Mouse (Mus musculus): ENCODE data around the gene Ufm1. TPM values are rescaled to one million over a fixed set of nuclear protein-coding genes. Genes with fewer than 3 reads are reported as not detected.

The Ufm1 gene
- polyA plus RNA-seq, 1 experiment from 2014 or later: 82.5 TPM

DNA sequence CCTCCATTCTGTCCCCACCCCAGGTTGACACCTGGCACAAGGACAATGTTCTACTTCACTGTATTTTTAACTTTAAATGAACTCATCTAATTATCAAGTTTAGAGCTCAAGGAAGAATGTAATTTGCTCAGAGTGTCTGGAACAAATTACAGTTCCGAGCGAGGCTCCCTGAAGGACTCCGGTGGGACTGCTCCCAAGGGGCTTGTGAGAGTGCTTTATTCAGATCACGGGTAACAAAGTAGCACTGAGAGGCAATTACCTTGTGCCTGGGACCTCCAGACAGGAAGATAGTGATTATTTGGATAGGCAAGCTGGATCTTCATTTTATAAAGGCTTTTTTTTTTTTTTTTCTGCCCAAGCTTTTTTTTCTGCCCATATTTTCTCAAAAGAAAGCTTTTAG is 15.9 kb downstream of the Ufm1 start:
- Histone ChIP-seq H3K9me3 (ENCODE audit: control insufficient read depth, low read length) (no peaks in the 10 kb centered on the region), H3K4me1 (replicated peaks; ENCODE audit: control insufficient read depth, insufficient read depth, low read length) (no peaks in the 10 kb centered on the region), H3K36me3 (replicated peaks; ENCODE audit: control insufficient read depth, insufficient read depth) (no peaks in the 10 kb centered on the region), H3K4me3 (replicated peaks; ENCODE audit: low read length) (no peak overlapping the region), H3K27ac (no peak overlapping the region), H3K4me2 (replicated peaks) (no peak overlapping the region), H3K9ac (no peak overlapping the region), H3K27me3 (ENCODE audit: control insufficient read depth, insufficient read depth, low read length) (no peaks in the 10 kb centered on the region)
- DNase-seq (ENCODE audit: low spot score) (no peak), ATAC-seq (ENCODE audit: low FRiP score) (no peak)
- WGBS: 64% methylated on average over 4 of the region's 4 CpGs

DNA sequence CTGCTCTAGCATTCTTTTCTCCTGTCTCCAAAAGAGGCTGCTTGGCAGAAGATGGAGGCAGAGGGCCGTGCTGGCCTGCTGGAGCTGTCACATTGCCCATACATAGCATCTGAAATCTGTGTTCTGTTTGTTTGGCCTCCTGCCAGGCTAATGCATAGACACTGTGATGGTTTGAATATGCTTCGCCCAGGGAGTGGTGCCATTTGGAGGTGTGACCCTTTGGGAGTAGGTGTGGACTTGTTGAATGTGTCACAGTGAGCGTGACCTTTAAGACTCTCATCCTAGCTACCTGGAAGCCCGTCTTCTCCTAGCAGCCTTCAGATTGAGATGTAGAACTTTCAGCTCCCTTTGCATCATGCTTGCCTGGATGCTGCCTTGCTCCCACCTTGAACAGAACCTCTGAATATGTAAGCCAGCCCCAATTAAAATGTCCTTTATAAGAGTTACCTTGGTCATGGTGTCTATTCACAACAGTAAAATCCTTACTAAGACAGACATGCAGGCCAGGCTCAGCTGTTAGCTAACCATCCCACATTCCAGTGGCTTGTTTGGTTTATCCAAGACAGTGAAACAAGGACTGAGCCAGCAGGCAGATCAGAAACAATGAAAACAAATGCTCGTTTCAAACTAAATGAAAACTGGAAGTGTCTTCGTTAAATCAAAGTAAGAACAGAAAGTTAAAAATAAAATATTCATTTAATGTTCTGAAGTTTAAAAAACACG is 17.3 kb downstream of the Ufm1 start:
- H3K9ac ChIP-seq: no peak overlapping the region
- H3K36me3 ChIP-seq (replicated peaks; ENCODE audit: control insufficient read depth, insufficient read depth): no peaks in the 10 kb centered on the region
- DNase-seq (ENCODE audit: low spot score) (no peak), ATAC-seq (ENCODE audit: low FRiP score) (no peak)
- WGBS: 78% methylated on average over 7 of the region's 7 CpGs
- no peaks in the 10 kb centered on the region for H3K4me1 ChIP-seq (replicated peaks; ENCODE audit: control insufficient read depth, insufficient read depth, low read length)
- no peak overlapping the region for H3K4me3 ChIP-seq (replicated peaks; ENCODE audit: low read length)
- H3K9me3 ChIP-seq (ENCODE audit: control insufficient read depth, low read length): no peaks in the 10 kb centered on the region
- H3K4me2 ChIP-seq (replicated peaks): no peak overlapping the region
- no peak overlapping the region for H3K27ac ChIP-seq
- no peaks in the 10 kb centered on the region for H3K27me3 ChIP-seq (ENCODE audit: control insufficient read depth, insufficient read depth, low read length)

DNA sequence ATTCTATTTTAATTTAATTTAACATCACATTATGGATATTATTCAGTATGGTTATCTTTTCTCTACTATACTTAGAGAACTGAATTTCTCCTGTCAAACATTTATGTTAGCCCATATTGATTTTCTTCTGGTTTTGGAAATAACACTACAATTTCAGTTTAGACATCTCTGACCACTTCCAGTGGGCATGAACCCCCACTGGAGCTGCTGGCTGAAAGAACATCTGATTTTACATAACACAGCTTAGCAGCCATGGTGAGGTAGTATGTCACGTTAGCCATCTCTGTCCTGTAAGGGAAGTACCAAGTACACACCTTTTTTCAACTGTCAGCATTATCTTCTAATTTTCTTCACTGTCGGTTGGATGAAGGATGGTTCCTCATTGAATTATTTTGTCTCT is 18.8 kb downstream of the Ufm1 start, which contains the start of gene Gm10985:
TSS of gene Gm10985 (plus strand) at position 301 of the 400 bp plus-strand sequence.
- Histone ChIP-seq H3K36me3 (replicated peaks; ENCODE audit: control insufficient read depth, insufficient read depth) (no peaks in the 10 kb centered on the region), H3K4me1 (replicated peaks; ENCODE audit: control insufficient read depth, insufficient read depth, low read length) (no peaks in the 10 kb centered on the region), H3K4me2 (replicated peaks) (no peak within 1 kb of the TSS), H3K9ac (no peak within 1 kb of the TSS), H3K27ac (no peak within 1 kb of the TSS), H3K27me3 (ENCODE audit: control insufficient read depth, insufficient read depth, low read length) (no peaks in the 10 kb centered on the region), H3K4me3 (replicated peaks; ENCODE audit: low read length) (no peak within 1 kb of the TSS), H3K9me3 (ENCODE audit: control insufficient read depth, low read length) (no peaks in the 10 kb centered on the region)
- 82% methylated on average over 2 of the region's 2 CpGs for WGBS
- DNase-seq (ENCODE audit: low spot score) (no peak), ATAC-seq (ENCODE audit: low FRiP score) (no peak)

DNA sequence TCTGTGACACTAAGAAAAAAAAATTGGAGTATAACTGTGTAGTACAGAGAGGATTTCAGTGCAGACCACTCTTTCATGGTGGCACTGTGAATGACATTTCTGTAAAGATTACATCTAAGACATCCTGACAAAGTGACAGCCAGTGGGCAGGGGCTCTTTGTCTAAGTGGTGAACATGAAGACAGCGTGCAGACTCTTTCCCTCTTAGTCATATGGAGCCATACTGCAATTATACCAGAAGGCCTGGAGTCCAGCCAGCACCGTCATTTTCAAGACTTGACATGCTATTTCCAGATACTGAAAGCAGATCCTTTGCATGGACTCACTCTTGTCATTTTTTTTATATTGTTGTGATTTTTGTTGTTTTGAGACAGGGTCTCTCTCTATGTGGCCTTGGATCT is 29.4 kb downstream of the Ufm1 start:
- Histone ChIP-seq H3K4me3 (replicated peaks; ENCODE audit: low read length) (no peak overlapping the region), H3K4me1 (replicated peaks; ENCODE audit: control insufficient read depth, insufficient read depth, low read length) (no peaks in the 10 kb centered on the region), H3K9ac (no peak overlapping the region), H3K27me3 (ENCODE audit: control insufficient read depth, insufficient read depth, low read length) (no peaks in the 10 kb centered on the region), H3K36me3 (replicated peaks; ENCODE audit: control insufficient read depth, insufficient read depth) (no peaks in the 10 kb centered on the region), H3K9me3 (ENCODE audit: control insufficient read depth, low read length) (no peaks in the 10 kb centered on the region), H3K4me2 (replicated peaks) (no peak overlapping the region), H3K27ac (no peak overlapping the region)
- DNase-seq (ENCODE audit: low spot score): no peak
- WGBS: 85% methylated on average over 2 of the region's 2 CpGs
- ATAC-seq (ENCODE audit: low FRiP score): no peak

DNA sequence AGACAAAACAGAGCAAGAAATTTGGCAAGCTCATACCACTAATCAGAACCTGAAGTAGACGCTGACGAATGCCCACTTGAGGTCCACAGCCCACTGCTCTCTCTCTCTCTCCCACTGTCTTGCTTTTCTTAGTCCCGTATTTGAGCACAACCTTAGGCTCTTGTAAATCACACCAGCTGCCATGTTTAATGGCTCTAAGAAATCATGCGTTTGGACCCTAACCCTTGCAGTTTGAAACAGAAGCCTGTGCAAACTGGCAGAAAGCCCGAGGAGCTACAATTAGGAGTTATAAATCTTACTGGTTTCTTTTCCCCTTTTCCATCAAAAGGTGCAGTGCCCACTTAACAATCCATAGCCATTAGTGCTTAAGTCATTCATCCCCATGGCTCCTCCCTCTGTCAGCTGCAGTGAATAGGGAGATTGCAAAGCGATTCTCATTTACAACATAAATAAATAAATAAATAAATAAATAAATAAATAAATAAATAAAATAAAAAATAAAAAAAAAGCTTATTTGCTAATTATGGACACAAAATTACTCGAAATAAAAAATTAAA is 50.1 kb downstream of the Ufm1 start:
- Histone ChIP-seq H3K36me3 (replicated peaks; ENCODE audit: control insufficient read depth, insufficient read depth) (no peaks in the 10 kb centered on the region), H3K27me3 (ENCODE audit: control insufficient read depth, insufficient read depth, low read length) (no peaks in the 10 kb centered on the region), H3K9me3 (ENCODE audit: control insufficient read depth, low read length) (no peaks in the 10 kb centered on the region), H3K27ac (no peak overlapping the region), H3K4me2 (replicated peaks) (no peak overlapping the region), H3K4me1 (replicated peaks; ENCODE audit: control insufficient read depth, insufficient read depth, low read length) (no peaks in the 10 kb centered on the region), H3K4me3 (replicated peaks; ENCODE audit: low read length) (no peak overlapping the region), H3K9ac (no peak overlapping the region)
- DNase-seq (ENCODE audit: low spot score): no peak
- 73% methylated on average over 7 of the region's 7 CpGs for WGBS
- no peak for ATAC-seq (ENCODE audit: low FRiP score)

Other genes with a start within 250 kb of the Ufm1 start
- 1.9 and 2.7 TPM in 2 replicates for gene Frem2, start 206.5 kb downstream of the Ufm1 start, polyA plus RNA-seq (2014; fragmentation: Nextera tagmentation; extraction: Ambion mirVana)
- not detected in 2 replicates for gene Gm10985, start 18.7 kb downstream of the Ufm1 start, polyA plus RNA-seq (2014; fragmentation: Nextera tagmentation; extraction: Ambion mirVana)

All from hindbrain, embryonic 14.5 days (tissue).